Mouse (Mus musculus) CH12.LX (cell line): ENCODE measurements around the gene Rps23.

Source experiments
- CHD2 ChIP-seq: IDR thresholded peaks from 2 replicates; pipeline ENCODE4 v1.6.1; 2011; ENCODE audit warnings: low read length, improper control_type of control experiment
- CTCF ChIP-seq, 2 experiments: IDR thresholded peaks in 1 of 2; conservative IDR thresholded peaks in 1 of 2; 2 replicates each; pipeline ENCODE4 v1.5.1; 2011 to 2012; ENCODE audit warnings: low read depth in 2 of 2, low read length in 2 of 2, improper control_type of control experiment in 1 of 2, inconsistent platforms in 1 of 2, mild to moderate bottlenecking in 1 of 2, moderate library complexity in 1 of 2
- ELF1 ChIP-seq: IDR thresholded peaks from 2 replicates; pipeline ENCODE4 v1.6.1; 2014; ENCODE audit warnings: low read depth, mild to moderate bottlenecking, inconsistent platforms, low read length, improper control_type of control experiment
- EP300 ChIP-seq: IDR thresholded peaks from 2 replicates; pipeline ENCODE4 v1.6.1; 2011; ENCODE audit warnings: low read length, improper control_type of control experiment
- NELFE ChIP-seq: IDR thresholded peaks from 2 replicates; pipeline ENCODE4 v1.6.1; 2011; ENCODE audit warnings: low read depth, low read length, improper control_type of control experiment
- NRF1 ChIP-seq: IDR thresholded peaks from 2 replicates; pipeline ENCODE4 v1.6.1; 2014; ENCODE audit warnings: low read depth, mild to moderate bottlenecking, inconsistent platforms, low read length, improper control_type of control experiment, moderate library complexity
- POLR2A ChIP-seq: IDR thresholded peaks from 2 replicates; pipeline ENCODE4 v1.6.1; 2011; ENCODE audit warnings: low read depth, mild to moderate bottlenecking, improper control_type of control experiment, low read length
- UBTF ChIP-seq: IDR thresholded peaks from 2 replicates; pipeline ENCODE4 v1.6.1; 2012; ENCODE audit warnings: low read depth, mild to moderate bottlenecking, inconsistent platforms, low read length, improper control_type of control experiment, moderate library complexity
- USF1 ChIP-seq: IDR thresholded peaks from 2 replicates; pipeline ENCODE4 v1.6.1; 2014; ENCODE audit warnings: low read depth, mild to moderate bottlenecking, inconsistent platforms, low read length, improper control_type of control experiment
- USF2 ChIP-seq: conservative IDR thresholded peaks from 2 replicates; pipeline ENCODE4 v1.6.1; 2011; ENCODE audit warnings: low read depth, low read length, improper control_type of control experiment
- ZC3H11A ChIP-seq: IDR thresholded peaks from 2 replicates; pipeline ENCODE4 v1.6.1; 2012; ENCODE audit warnings: low read depth, mild to moderate bottlenecking, inconsistent platforms, low read length, improper control_type of control experiment

DNA sequence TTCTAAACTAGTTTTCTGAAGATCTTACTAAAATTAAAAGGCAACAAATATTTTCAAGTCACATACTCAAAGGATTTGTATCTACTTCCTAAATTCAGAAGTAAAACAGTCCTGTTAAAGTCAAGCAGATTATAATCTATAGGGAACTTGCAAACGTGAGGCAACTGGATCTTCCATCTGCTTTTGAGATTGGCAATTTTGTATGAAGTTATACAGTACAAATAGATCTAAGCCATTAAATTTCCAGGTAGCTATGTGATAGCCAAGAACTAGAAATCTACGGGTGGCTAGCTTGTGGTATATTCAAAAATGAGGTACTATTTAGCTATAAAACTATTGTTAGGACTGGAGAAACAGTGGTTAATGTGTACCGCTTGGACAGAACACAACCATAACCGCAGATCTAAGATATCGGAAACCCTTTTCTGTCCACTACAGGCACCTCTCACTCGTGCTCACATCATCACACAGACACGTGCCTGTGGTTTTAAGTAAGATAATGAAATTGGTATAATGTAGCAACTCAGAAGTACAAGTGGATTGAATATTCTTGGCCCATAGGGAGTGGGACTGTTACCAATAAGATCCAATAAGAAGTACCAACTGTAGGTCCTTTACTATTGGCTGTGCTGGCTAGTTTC is 3.5 kb downstream of the Rps23 start:
- TF ChIP-seq CTCF (conservative IDR thresholded peaks at IDR 0.05 in 1 of 2, IDR thresholded peaks at IDR 0.05 in 1 of 2; ENCODE audit: low read depth in 2 of 2, low read length in 2 of 2) (no peak), CHD2 (peak; percentile 50; the same call in 1 of the 2 replicates), USF1 (no peak), ELF1 (no peak), NRF1 (no peak), EP300 (no peak), POLR2A (peak; percentile 44; the same call in 1 of the 2 replicates), NELFE (peak; percentile 31; the same call in 1 of the 2 replicates), ZC3H11A (no peak), UBTF (no peak), USF2 (no peak)
